Mouse (Mus musculus) bone marrow macrophage, adult 2 months (primary cell): ENCODE results near the gene Col4a5.

Experiments used
- CTCF ChIP-seq: IDR thresholded peaks from 2 replicates; pipeline ENCODE4 v1.5.1; 2012; ENCODE audit warnings: low read depth, mild to moderate bottlenecking, low read length, moderate library complexity
- POLR2A ChIP-seq: IDR thresholded peaks from 2 replicates; pipeline ENCODE4 v1.6.1; 2012; ENCODE audit warnings: mild to moderate bottlenecking, low read depth, low read length, borderline replicate concordance

DNA sequence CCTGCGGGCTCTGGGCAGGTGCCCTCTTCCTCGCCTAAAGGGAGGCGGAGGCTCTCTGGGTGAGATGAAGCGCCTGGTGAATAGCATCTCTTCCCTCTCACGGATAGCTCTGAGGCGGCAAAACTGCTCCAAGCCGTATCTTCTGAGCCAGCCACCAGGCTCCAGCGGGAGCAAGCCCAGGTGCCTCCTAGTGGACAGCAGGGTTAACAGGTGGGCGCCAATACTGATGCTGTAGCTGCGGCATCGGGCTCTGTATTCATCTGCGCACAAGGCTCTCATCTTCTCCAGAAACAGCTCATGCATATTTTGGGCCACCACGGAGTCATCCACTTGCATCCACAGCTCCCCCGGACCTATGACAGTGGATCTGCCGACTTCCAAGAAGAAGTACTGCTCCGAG is 248.8 kb downstream of the Col4a5 start:
- no peak for TF ChIP-seq POLR2A
- no peak for TF ChIP-seq CTCF
